ENCODE assay signal across 9 mouse cellular contexts in the genomic region with DNA sequence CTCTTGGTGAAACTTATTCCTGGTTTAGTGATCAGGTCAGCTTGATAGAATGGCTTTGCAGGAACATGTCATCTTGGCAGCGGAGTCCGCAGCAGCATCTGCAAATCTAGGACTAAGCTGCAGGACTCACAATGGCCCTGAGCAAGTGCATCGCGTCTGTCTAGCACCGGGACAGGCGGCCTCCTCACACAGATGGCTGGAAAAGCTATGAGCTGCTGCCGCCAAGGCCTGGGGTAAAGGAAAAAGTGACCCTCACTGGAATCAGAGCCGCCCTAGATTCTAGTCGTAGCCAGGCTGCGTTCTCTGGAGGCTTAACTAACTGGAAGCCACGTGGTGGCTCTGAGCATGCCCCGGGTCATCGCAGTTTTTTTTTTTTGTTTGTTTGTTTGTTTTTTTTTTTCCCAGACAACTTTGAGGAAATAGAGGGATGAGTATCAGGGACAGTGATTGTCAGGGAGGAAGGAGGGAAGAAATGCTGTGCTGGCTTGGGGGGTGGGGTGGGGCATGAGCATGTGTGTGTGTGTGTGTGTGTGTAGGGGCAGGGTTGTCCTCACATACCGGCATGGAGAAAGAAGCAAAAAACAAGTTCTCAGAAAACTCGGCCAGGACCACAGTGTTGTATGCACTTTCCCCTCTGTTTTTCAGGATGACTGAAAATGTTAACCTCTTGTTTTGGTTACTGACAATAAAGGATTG. TPM values are rescaled to one million over a fixed set of nuclear protein-coding genes. Genes with fewer than 3 reads are reported as not detected.
DNase-seq lines count a peak whose midpoint lies in the region; ATAC-seq and TF ChIP-seq lines count a peak whose summit lies in the region.
"Had no signal": no experiment of that assay in that cellular context is flagged by ENCODE, and none has a peak within 500 bp of the region (broad histone marks: within the 10 kb centered on the region; RNA-seq: fewer than 3 reads in every experiment).

No protein-coding gene starts in this region.

- WGBS in hindbrain, embryonic 15.5 days, result 15% methylated on average over 15 of the region's 15 CpGs

- intact Hi-C loops in gastrocnemius, adult 2 months (cut with DNase I), result no loop called here
- intact Hi-C loops in left cerebral cortex, postnatal 10 days (cut with DNase I), result no loop called here

- peak overlapping the region; percentile 42; the same call in 1 of the 2 replicates for H3K4me3 ChIP-seq in gastrocnemius, adult 2 months
- 0 out of 2 replicates have a peak overlapping the region, but pooled peaks have one; percentile 10 for H3K4me3 ChIP-seq in hindbrain, embryonic 15.5 days

- H3K4me2 ChIP-seq in hindbrain, embryonic 15.5 days, result peak overlapping the region; percentile 44

- no peak overlapping the region for H3K9ac ChIP-seq in hindbrain, embryonic 15.5 days
- H3K9ac ChIP-seq: liver, embryonic 14.5 days had no signal

- H3K27me3 ChIP-seq in hindbrain, embryonic 15.5 days, result no peaks in the 10 kb centered on the region

- TF ChIP-seq CTCF in gastrocnemius, adult 2 months (IDR thresholded peaks at IDR 0.05), result no peak

- peak; percentile 13 to 38 for DNase-seq in adrenal gland, adult (ENCODE audit: inconsistent age in 2 of 2, low spot score in 1 of 2)
- no peak for DNase-seq in adrenal gland, postnatal 36 days
- peak; percentile 33 to 34 for DNase-seq in cerebellum, adult 18-20 months
- peak; percentile 71 for DNase-seq in gastrocnemius, adult 2 months
- DNase-seq in right cerebral cortex, postnatal 10 days (ENCODE audit: low spot score in 2 of 2), result no peak
- no peak for DNase-seq in right cerebral cortex, postnatal 36 days (ENCODE audit: low spot score in 2 of 2)
- no peak for DNase-seq in left cerebral cortex, postnatal 10 days (ENCODE audit: extremely low spot score in 1 of 2, low spot score in 2 of 2)

- no peaks in the 10 kb centered on the region for H3K36me3 ChIP-seq in hindbrain, embryonic 15.5 days

- H3K4me1 ChIP-seq in hindbrain, embryonic 15.5 days (replicated peaks), result peaks cover 6% of the 10 kb centered on the region; the same call in 1 of the 2 replicates

- H3K27ac ChIP-seq in gastrocnemius, adult 2 months, result peak overlapping the region; percentile 69
- H3K27ac ChIP-seq in hindbrain, embryonic 15.5 days (replicated peaks), result no peak overlapping the region
- H3K27ac ChIP-seq: liver, embryonic 14.5 days had no signal

- ATAC-seq in hindbrain, embryonic 15.5 days (ENCODE audit: low FRiP score, low read depth), result 0 out of 2 replicates have a peak, but pooled peaks have one; percentile 51

- H3K9me3 ChIP-seq in hindbrain, embryonic 15.5 days, result no peaks in the 10 kb centered on the region

RNA-seq across cellular contexts. Expression of gene Mocs2, which starts 37.7 kb away (rescaled TPM):
- 100 to 1,000 TPM; 152 to 180 TPM for total RNA-seq in adrenal gland, postnatal 36 days (2021)
- 10 to 100 TPM; 45.7 to 51.6 TPM for total RNA-seq in gastrocnemius, adult 2 months (2021)
- 125 and 126 TPM in 2 replicates for polyA plus RNA-seq in hindbrain, embryonic 15.5 days (2015; fragmentation: Nextera tagmentation; extraction: Ambion mirVana)
- 10 to 100 TPM; 74.0 to 90.3 TPM for total RNA-seq in left cerebral cortex, postnatal 10 days (2021)

Comparison
In these comparisons a context has a peak if more than half of its experiments do, and no peak if none do; other contexts are left out.
1. DNase-seq: peak in adrenal gland, adult (2 of 2), cerebellum, adult 18-20 months (2 of 2) and gastrocnemius, adult 2 months (single experiment); none in adrenal gland, postnatal 36 days (0 of 2), right cerebral cortex, postnatal 10 days (0 of 2), right cerebral cortex, postnatal 36 days (0 of 2) and left cerebral cortex, postnatal 10 days (0 of 2).